Mouse (Mus musculus): Measurements from ENCODE around the gene Wdhd1. TPM values are rescaled to one million over a fixed set of nuclear protein-coding genes. Genes with fewer than 3 reads are reported as not detected.
"Not testable (repeated sequence)": the region's sequence is repeated elsewhere in the genome, so short reads cannot be mapped to it uniquely, and the experiment has no call there.

Gene Wdhd1
- 5.3 and 6.2 TPM in 2 replicates for polyA plus RNA-seq (2012; rRNA removed)

GRCm38 (mm10) chr14:47276637-47277393 lies at the start of gene Wdhd1, which contains the start of gene Socs4:
Gene Wdhd1 (minus strand): TSS chr14:47276857.
Gene Socs4 (plus strand): TSS chr14:47276931.
- H3K4me1 ChIP-seq (ENCODE audit: control insufficient read depth, insufficient read depth, low read length): peaks cover 2% of the 10 kb centered on the region; the same call in 1 of the 2 replicates
- H3K27ac ChIP-seq (ENCODE audit: insufficient read depth, low read length): peak within 1 kb of the TSS; percentile 66
- peak within 1 kb of the TSS; percentile 72 for H3K4me3 ChIP-seq (ENCODE audit: insufficient read depth, low read length)
- peak; percentile 74; the same call in 1 of the 2 replicates for TF ChIP-seq POLR2A (IDR thresholded peaks at IDR 0.05; ENCODE audit: extremely low read depth, insufficient read depth, low read length)
- TF ChIP-seq CTCF (IDR thresholded peaks at IDR 0.05; ENCODE audit: extremely low read depth, insufficient read depth, low read length): no peak

GRCm38 (mm10) chr14:47325965-47326761 lies 49.5 kb upstream of the Wdhd1 start:
- no peak overlapping the region for H3K4me3 ChIP-seq (ENCODE audit: insufficient read depth, low read length)
- no peak overlapping the region for H3K27ac ChIP-seq (ENCODE audit: insufficient read depth, low read length)
- 0 out of 2 replicates have a peak, but pooled peaks cover 1% of the 10 kb centered on the region for H3K4me1 ChIP-seq (ENCODE audit: control insufficient read depth, insufficient read depth, low read length)
- TF ChIP-seq CTCF (IDR thresholded peaks at IDR 0.05; ENCODE audit: extremely low read depth, insufficient read depth, low read length) (no peak), POLR2A (IDR thresholded peaks at IDR 0.05; ENCODE audit: extremely low read depth, insufficient read depth, low read length) (no peak)

- H3K27ac ChIP-seq (ENCODE audit: insufficient read depth, low read length); H3K4me3 ChIP-seq (ENCODE audit: insufficient read depth, low read length); H3K4me1 ChIP-seq (ENCODE audit: control insufficient read depth, insufficient read depth, low read length): not testable (repeated sequence)
Measured at GRCm38 (mm10) chr14:47321581-47321980, 44.9 kb upstream of the Wdhd1 start.

GRCm38 (mm10) chr14:47319362-47319761 lies 42.7 kb upstream of the Wdhd1 start:
- H3K4me3 ChIP-seq (ENCODE audit: insufficient read depth, low read length): no peak overlapping the region
- no peak overlapping the region for H3K27ac ChIP-seq (ENCODE audit: insufficient read depth, low read length)
- TF ChIP-seq POLR2A (IDR thresholded peaks at IDR 0.05; ENCODE audit: extremely low read depth, insufficient read depth, low read length) (no peak), CTCF (IDR thresholded peaks at IDR 0.05; ENCODE audit: extremely low read depth, insufficient read depth, low read length) (no peak)
- no peaks in the 10 kb centered on the region for H3K4me1 ChIP-seq (ENCODE audit: control insufficient read depth, insufficient read depth, low read length)

- no peak overlapping the region for H3K4me3 ChIP-seq (ENCODE audit: insufficient read depth, low read length)
- no peak overlapping the region for H3K27ac ChIP-seq (ENCODE audit: insufficient read depth, low read length)
- no peaks in the 10 kb centered on the region for H3K4me1 ChIP-seq (ENCODE audit: control insufficient read depth, insufficient read depth, low read length)
- no peak for TF ChIP-seq POLR2A (IDR thresholded peaks at IDR 0.05; ENCODE audit: extremely low read depth, insufficient read depth, low read length)
- TF ChIP-seq CTCF (IDR thresholded peaks at IDR 0.05; ENCODE audit: extremely low read depth, insufficient read depth, low read length): no peak
Measured at GRCm38 (mm10) chr14:47310342-47311181, 33.9 kb upstream of the Wdhd1 start.

GRCm38 (mm10) chr14:47309061-47309460 lies 32.4 kb upstream of the Wdhd1 start:
- Histone ChIP-seq H3K4me3 (ENCODE audit: insufficient read depth, low read length) (no peak overlapping the region), H3K4me1 (ENCODE audit: control insufficient read depth, insufficient read depth, low read length) (no peaks in the 10 kb centered on the region), H3K27ac (ENCODE audit: insufficient read depth, low read length) (no peak overlapping the region)
- TF ChIP-seq POLR2A (IDR thresholded peaks at IDR 0.05; ENCODE audit: extremely low read depth, insufficient read depth, low read length): no peak
- TF ChIP-seq CTCF (IDR thresholded peaks at IDR 0.05; ENCODE audit: extremely low read depth, insufficient read depth, low read length): no peak

- TF ChIP-seq CTCF (IDR thresholded peaks at IDR 0.05; ENCODE audit: extremely low read depth, insufficient read depth, low read length) (no peak), POLR2A (IDR thresholded peaks at IDR 0.05; ENCODE audit: extremely low read depth, insufficient read depth, low read length) (no peak)
- Histone ChIP-seq H3K4me1 (ENCODE audit: control insufficient read depth, insufficient read depth, low read length) (no peaks in the 10 kb centered on the region), H3K27ac (ENCODE audit: insufficient read depth, low read length) (no peak overlapping the region), H3K4me3 (ENCODE audit: insufficient read depth, low read length) (no peak overlapping the region)
Measured at GRCm38 (mm10) chr14:47307669-47308068, 31.0 kb upstream of the Wdhd1 start.

GRCm38 (mm10) chr14:47305933-47306332 lies 29.3 kb upstream of the Wdhd1 start:
- H3K4me3 ChIP-seq (ENCODE audit: insufficient read depth, low read length): no peak overlapping the region
- TF ChIP-seq POLR2A (IDR thresholded peaks at IDR 0.05; ENCODE audit: extremely low read depth, insufficient read depth, low read length): no peak
- no peak for TF ChIP-seq CTCF (IDR thresholded peaks at IDR 0.05; ENCODE audit: extremely low read depth, insufficient read depth, low read length)
- H3K27ac ChIP-seq (ENCODE audit: insufficient read depth, low read length): no peak overlapping the region
- no peaks in the 10 kb centered on the region; the same call in 1 of the 2 replicates for H3K4me1 ChIP-seq (ENCODE audit: control insufficient read depth, insufficient read depth, low read length)

GRCm38 (mm10) chr14:47304814-47305405 lies 28.3 kb upstream of the Wdhd1 start:
- H3K4me3 ChIP-seq (ENCODE audit: insufficient read depth, low read length): no peak overlapping the region
- H3K27ac ChIP-seq (ENCODE audit: insufficient read depth, low read length): no peak overlapping the region
- TF ChIP-seq POLR2A (IDR thresholded peaks at IDR 0.05; ENCODE audit: extremely low read depth, insufficient read depth, low read length) (no peak), CTCF (IDR thresholded peaks at IDR 0.05; ENCODE audit: extremely low read depth, insufficient read depth, low read length) (no peak)
- H3K4me1 ChIP-seq (ENCODE audit: control insufficient read depth, insufficient read depth, low read length): no peaks in the 10 kb centered on the region; the same call in 1 of the 2 replicates

Data from cortical plate, adult 2 months (tissue).